Mouse (Mus musculus) midbrain, embryonic 15.5 days (tissue): ENCODE measurements at regions not wholly inside any gene's neighbourhood (a gene's known extent, or its start where the extent isn't known, plus 50 kb on each side); places are given as distances from the start of the nearest gene placed in this dataset.
A peak's percentile ranks its signal among the peaks of the same experiment; 100 is the strongest.

Source experiments
- ATAC-seq: fragments of 200-750 bp; cut with Nextera tagmentation; replicated peaks from 2 replicates; pipeline ENCODE4 v1.8.0; 2017; ENCODE audit warnings: moderate TSS enrichment
- H3K27ac ChIP-seq: fragments of 300-500 bp; sonication (generic); 2 replicates; pipeline ENCODE4 v1.5.1; 2015; ENCODE audit warnings: mild to moderate bottlenecking, inconsistent platforms
- H3K27me3 ChIP-seq: fragments of 300-500 bp; sonication (generic); replicated peaks from 2 replicates; pipeline ENCODE4 v1.6.1; 2015; ENCODE audit warnings: inconsistent platforms
- H3K36me3 ChIP-seq: fragments of 300-500 bp; sonication (generic); replicated peaks from 2 replicates; pipeline ENCODE4 v1.6.1; 2015; ENCODE audit warnings: inconsistent platforms
- H3K4me1 ChIP-seq: fragments of 300-500 bp; sonication (generic); 2 replicates; pipeline ENCODE4 v1.6.1; 2015; ENCODE audit warnings: inconsistent platforms
- H3K4me2 ChIP-seq: fragments of 300-500 bp; sonication (generic); 2 replicates; pipeline ENCODE4 v1.6.1; 2015; ENCODE audit warnings: inconsistent platforms, mild to moderate bottlenecking, moderate library complexity
- H3K4me3 ChIP-seq: fragments of 300-500 bp; sonication (generic); 2 replicates; pipeline ENCODE4 v1.5.1; 2015; ENCODE audit warnings: mild to moderate bottlenecking, inconsistent platforms
- H3K9ac ChIP-seq: fragments of 300-500 bp; sonication (generic); 2 replicates; pipeline ENCODE4 v1.6.1; 2015; ENCODE audit warnings: mild to moderate bottlenecking, inconsistent platforms
- H3K9me3 ChIP-seq: fragments of 300-500 bp; sonication (generic); 2 replicates; pipeline ENCODE4 v1.6.1; 2016; ENCODE audit warnings: inconsistent platforms
- WGBS: fragments of 180-500 bp; shearing (Covaris S2); methylation state at CpG from one replicate; pipeline ENCODE4 v1.1.7; 2015; ENCODE audit warnings: mixed read lengths; 5-methylcytosine and 5-hydroxymethylcytosine counted together

DNA sequence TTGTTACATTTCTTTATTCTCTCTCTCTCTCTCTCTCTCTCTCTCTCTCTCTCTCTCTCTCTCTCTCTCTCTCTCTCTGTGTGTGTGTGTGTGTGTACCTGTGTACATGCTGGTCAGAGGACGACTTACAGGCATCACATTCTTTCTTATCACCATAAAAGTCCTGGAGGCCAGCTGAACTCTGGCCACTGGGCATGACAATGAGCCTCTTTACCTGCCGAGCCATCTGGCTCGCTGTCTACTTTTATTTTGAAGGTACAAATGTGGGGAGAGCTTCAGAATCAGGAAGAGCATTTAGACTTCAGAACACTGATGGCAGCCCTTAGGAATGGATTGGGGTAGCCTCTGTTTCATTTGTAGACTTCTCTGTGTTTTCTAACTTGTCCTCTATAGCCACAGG lies 171.0 kb downstream of the Zfp36l1 start:
- Histone ChIP-seq H3K27me3 (no peaks in the 10 kb centered on the region), H3K36me3 (no peaks in the 10 kb centered on the region), H3K9me3 (no peaks in the 10 kb centered on the region), H3K9ac (no peak overlapping the region), H3K27ac (no peak overlapping the region), H3K4me2 (no peak overlapping the region), H3K4me1 (peaks cover 5% of the 10 kb centered on the region), H3K4me3 (no peak overlapping the region)
- no peak for ATAC-seq
- WGBS, result 52% methylated on average over 3 of the region's 3 CpGs

DNA sequence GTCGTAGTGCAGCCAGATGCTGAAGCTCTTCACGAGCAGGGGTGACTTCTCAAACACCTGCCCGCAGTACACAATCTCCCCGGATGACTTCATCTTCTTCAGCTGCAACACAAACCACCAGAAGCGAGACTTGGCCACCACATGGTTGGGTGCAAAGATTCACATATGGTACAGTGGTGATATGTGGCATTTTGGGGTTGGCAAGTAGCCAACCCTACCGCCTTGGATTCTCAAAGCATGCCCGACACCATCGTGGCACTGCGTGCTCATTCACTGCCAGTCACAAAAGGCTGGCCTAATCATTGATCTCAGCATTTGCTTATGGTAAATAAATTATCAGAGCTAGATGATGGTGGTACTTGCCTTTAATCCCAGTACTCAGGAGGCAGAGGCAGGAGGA lies 173.4 kb downstream of the Zfp36l1 start:
- no peak overlapping the region for H3K4me2 ChIP-seq
- no peak overlapping the region for H3K9ac ChIP-seq
- no peaks in the 10 kb centered on the region; the same call in 1 of the 2 replicates for H3K4me1 ChIP-seq
- ATAC-seq, result no peak
- no peaks in the 10 kb centered on the region for H3K27me3 ChIP-seq
- 95% methylated on average over 9 of the region's 9 CpGs for WGBS
- H3K27ac ChIP-seq, result no peak overlapping the region
- H3K4me3 ChIP-seq, result no peak overlapping the region
- H3K9me3 ChIP-seq, result no peaks in the 10 kb centered on the region
- no peaks in the 10 kb centered on the region for H3K36me3 ChIP-seq

- H3K27me3 ChIP-seq, result no peaks in the 10 kb centered on the region
- H3K9me3 ChIP-seq, result no peaks in the 10 kb centered on the region
- 93% methylated on average over 4 of the region's 4 CpGs for WGBS
- no peak for ATAC-seq
- no peaks in the 10 kb centered on the region for H3K36me3 ChIP-seq
- no peaks in the 10 kb centered on the region for H3K4me1 ChIP-seq
- H3K27ac ChIP-seq, result no peak overlapping the region
- H3K4me3 ChIP-seq, result no peak overlapping the region
- no peak overlapping the region for H3K4me2 ChIP-seq
- H3K9ac ChIP-seq, result no peak overlapping the region
Measured at GRCm38 (mm10) chr12:79937876-79938275, 174.9 kb downstream of the Zfp36l1 start.

DNA sequence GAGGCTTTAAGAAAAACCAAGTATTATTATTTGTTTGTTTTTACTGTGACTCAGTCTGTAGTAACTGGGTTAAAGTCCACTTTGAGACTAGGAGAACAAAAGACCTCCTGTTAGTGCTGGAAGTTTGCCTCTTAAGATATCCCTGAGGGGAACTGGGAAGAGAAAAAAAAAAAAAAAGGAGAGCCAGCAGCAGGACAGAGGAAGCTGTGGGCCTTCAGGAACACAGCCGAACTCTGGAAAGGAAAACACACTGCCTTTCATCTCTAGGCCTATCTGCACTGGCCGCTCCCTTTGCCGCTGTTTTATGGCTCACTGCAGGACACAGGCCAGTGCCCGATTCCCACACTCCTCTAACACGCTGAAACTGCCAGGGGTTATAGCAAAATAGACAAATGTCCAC lies 176.1 kb downstream of the Zfp36l1 start:
- no peak overlapping the region for H3K4me3 ChIP-seq
- 61% methylated on average over 5 of the region's 5 CpGs for WGBS

DNA sequence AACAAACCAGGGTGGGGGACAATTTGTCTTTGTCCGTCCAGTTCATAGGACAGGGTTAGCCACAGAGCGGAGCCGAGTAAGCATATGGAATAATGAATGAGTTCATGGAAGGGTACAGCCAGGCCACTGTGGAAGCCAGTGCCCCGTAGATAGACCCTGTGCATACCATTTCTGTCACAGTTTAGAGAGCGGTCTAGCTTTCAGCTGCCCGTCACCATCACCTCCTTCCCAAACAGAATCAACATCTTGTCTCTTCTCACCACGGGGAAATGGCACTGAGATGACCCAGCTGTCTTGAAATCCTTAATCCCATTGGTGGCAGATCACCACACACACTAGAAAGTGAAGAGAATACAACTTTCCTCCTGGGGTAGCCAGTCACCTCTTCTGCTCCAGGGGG lies 178.7 kb downstream of the Zfp36l1 start:
- H3K4me1 ChIP-seq, result no peaks in the 10 kb centered on the region
- no peak overlapping the region for H3K4me3 ChIP-seq
- H3K9me3 ChIP-seq, result no peaks in the 10 kb centered on the region
- H3K27ac ChIP-seq, result no peak overlapping the region
- H3K36me3 ChIP-seq, result no peaks in the 10 kb centered on the region
- no peak overlapping the region for H3K4me2 ChIP-seq
- 65% methylated on average over 7 of the region's 7 CpGs for WGBS
- H3K9ac ChIP-seq, result no peak overlapping the region
- no peaks in the 10 kb centered on the region for H3K27me3 ChIP-seq
- no peak for ATAC-seq

More for the DNA sequence above, 176.1 kb downstream of the Zfp36l1 start:
- no peak for ATAC-seq
- Histone ChIP-seq H3K4me2 (no peak overlapping the region), H3K9me3 (no peaks in the 10 kb centered on the region), H3K36me3 (no peaks in the 10 kb centered on the region), H3K9ac (no peak overlapping the region), H3K27ac (peak overlapping the region; percentile 30; the same call in 1 of the 2 replicates), H3K4me1 (no peaks in the 10 kb centered on the region), H3K27me3 (no peaks in the 10 kb centered on the region)

- WGBS, result 83% methylated on average over 7 of the region's 7 CpGs
- no peak overlapping the region for H3K4me2 ChIP-seq
- H3K4me3 ChIP-seq, result no peak overlapping the region
- no peaks in the 10 kb centered on the region for H3K27me3 ChIP-seq
- H3K9me3 ChIP-seq, result no peaks in the 10 kb centered on the region
- no peak overlapping the region for H3K27ac ChIP-seq
- peaks cover 8% of the 10 kb centered on the region; the same call in 1 of the 2 replicates for H3K4me1 ChIP-seq
- no peak overlapping the region for H3K9ac ChIP-seq
- ATAC-seq, result no peak
- H3K36me3 ChIP-seq, result no peaks in the 10 kb centered on the region
Measured at GRCm38 (mm10) chr12:79932905-79933304, 179.9 kb downstream of the Zfp36l1 start.

DNA sequence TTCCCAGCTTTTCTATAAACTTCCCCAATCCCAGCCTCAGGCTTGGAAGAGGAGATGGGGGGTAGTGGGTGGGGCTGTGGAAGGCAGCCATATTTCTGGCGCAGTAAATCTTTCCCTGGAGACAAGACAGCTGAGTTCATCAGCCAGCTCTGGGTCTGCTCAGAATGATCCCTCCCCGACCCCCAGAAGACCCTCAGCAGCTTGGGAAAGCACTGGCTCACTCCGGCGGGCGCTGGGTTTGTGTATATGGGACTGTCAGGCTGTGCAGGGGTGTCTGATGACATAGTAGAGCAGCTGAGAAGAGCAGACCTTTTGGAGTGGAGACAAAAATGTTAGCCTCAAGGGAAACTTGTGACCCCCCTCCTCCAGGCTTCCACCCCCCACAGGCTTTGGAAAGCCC lies 181.4 kb downstream of the Zfp36l1 start:
- no peak overlapping the region for H3K4me3 ChIP-seq
- H3K9ac ChIP-seq, result no peak overlapping the region
- 77% methylated on average over 5 of the region's 5 CpGs for WGBS
- peaks cover 19% of the 10 kb centered on the region for H3K4me1 ChIP-seq
- no peaks in the 10 kb centered on the region for H3K9me3 ChIP-seq
- H3K36me3 ChIP-seq, result no peaks in the 10 kb centered on the region
- H3K4me2 ChIP-seq, result no peak overlapping the region
- no peaks in the 10 kb centered on the region for H3K27me3 ChIP-seq
- no peak for ATAC-seq
- H3K27ac ChIP-seq, result no peak overlapping the region

DNA sequence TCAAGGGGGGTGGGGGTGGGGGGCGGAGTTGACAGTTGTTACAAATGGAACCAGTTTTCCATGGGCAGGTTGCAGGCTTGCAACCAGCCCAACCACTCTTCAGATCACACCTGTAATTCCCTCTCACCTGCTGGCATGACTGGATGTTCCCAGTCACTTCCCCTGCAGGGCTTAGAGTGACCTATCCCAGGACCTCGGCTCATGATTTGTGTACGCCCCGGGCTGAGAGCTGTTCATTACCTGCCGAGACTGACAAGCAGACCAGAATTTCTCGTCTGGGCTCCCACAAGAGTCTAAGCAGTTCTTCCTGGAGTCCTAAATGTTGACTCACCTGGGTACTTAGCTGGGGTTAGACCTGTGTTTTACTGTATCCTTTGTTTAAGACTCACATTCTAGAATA lies 183.0 kb downstream of the Zfp36l1 start:
- H3K27me3 ChIP-seq, result no peaks in the 10 kb centered on the region
- peaks cover 35% of the 10 kb centered on the region for H3K4me1 ChIP-seq
- no peak for ATAC-seq
- no peaks in the 10 kb centered on the region for H3K9me3 ChIP-seq
- no peaks in the 10 kb centered on the region for H3K36me3 ChIP-seq
- H3K4me2 ChIP-seq, result no peak overlapping the region
- no peak overlapping the region for H3K4me3 ChIP-seq
- 94% methylated on average over 6 of the region's 6 CpGs for WGBS
- no peak overlapping the region for H3K27ac ChIP-seq
- H3K9ac ChIP-seq, result no peak overlapping the region

- Histone ChIP-seq H3K4me3 (no peak overlapping the region), H3K9me3 (no peaks in the 10 kb centered on the region), H3K4me1 (peaks cover 44% of the 10 kb centered on the region), H3K9ac (no peak overlapping the region), H3K27ac (no peak overlapping the region), H3K27me3 (no peaks in the 10 kb centered on the region), H3K36me3 (no peaks in the 10 kb centered on the region), H3K4me2 (no peak overlapping the region)
- ATAC-seq, result no peak
- WGBS, result 53% methylated on average over 6 of the region's 6 CpGs
Measured at GRCm38 (mm10) chr12:79928739-79929380, 184.0 kb downstream of the Zfp36l1 start.

GRCm38 (mm10) chr12:79928298-79928697 lies 184.5 kb downstream of the Zfp36l1 start:
- ATAC-seq, result no peak

GRCm38 (mm10) chr12:79925704-79926588 lies 186.9 kb downstream of the Zfp36l1 start:
- peak overlapping the region; percentile 36 for H3K4me2 ChIP-seq
- H3K4me1 ChIP-seq, result peaks cover 55% of the 10 kb centered on the region
- WGBS, result 4% methylated on average over 6 of the region's 6 CpGs
- peak overlapping the region; percentile 31 for H3K9ac ChIP-seq
- H3K4me3 ChIP-seq, result no peak overlapping the region
- no peaks in the 10 kb centered on the region for H3K36me3 ChIP-seq
- peak overlapping the region; percentile 91 for H3K27ac ChIP-seq
- H3K27me3 ChIP-seq, result no peaks in the 10 kb centered on the region
- peak; percentile 21 for ATAC-seq
- H3K9me3 ChIP-seq, result no peaks in the 10 kb centered on the region

More at GRCm38 (mm10) chr12:79928298-79928697, 184.5 kb downstream of the Zfp36l1 start:
- WGBS, result 35% methylated on average over 4 of the region's 4 CpGs
- Histone ChIP-seq H3K9me3 (no peaks in the 10 kb centered on the region), H3K9ac (no peak overlapping the region), H3K27me3 (no peaks in the 10 kb centered on the region), H3K27ac (no peak overlapping the region), H3K4me2 (no peak overlapping the region), H3K4me1 (peaks cover 44% of the 10 kb centered on the region), H3K4me3 (no peak overlapping the region), H3K36me3 (no peaks in the 10 kb centered on the region)

DNA sequence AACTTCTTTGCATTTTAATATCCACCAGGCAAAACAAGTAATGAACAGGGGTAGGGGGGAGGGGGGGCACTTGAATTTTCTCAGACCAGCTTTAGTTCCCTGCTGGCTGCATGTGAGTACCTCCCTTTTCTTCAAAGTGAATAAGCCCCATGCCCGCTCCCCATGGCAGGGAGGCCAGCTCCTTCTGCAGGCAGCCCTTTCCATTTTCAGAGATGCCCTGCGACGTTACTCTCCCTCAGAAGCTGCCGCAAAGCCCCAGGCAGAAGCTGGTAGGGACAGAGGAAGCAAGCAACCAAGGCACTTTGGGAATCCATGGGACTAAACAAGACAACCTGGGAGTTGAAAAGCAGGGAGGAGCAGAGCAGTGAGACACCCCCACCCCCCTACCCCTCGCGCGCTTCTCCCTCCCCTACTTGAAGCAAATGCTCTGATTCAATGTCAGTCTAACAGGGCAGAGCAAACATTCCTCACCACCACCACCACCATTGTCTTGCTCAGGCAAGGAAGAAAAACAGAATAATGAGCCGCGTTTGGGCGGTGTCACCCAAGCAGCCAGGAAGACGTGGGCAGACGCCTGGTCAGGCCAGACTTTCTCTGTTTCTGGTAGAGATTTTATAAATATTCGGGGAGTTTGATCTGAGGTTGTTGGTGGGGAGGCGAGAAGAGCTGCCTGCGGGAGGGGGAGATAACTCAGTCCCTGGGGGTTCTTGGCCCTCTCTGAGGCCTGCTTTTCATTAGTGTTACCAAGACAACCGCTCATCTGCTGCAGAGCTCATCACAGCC lies 187.7 kb downstream of the Zfp36l1 start:
- Histone ChIP-seq H3K9ac (peak overlapping the region; percentile 31), H3K4me1 (peaks cover 58% of the 10 kb centered on the region), H3K27me3 (no peaks in the 10 kb centered on the region), H3K4me3 (no peak overlapping the region), H3K36me3 (no peaks in the 10 kb centered on the region), H3K9me3 (no peaks in the 10 kb centered on the region), H3K4me2 (peak overlapping the region; percentile 36), H3K27ac (peak overlapping the region; percentile 91)
- WGBS, result 2% methylated on average over 16 of the region's 16 CpGs
- ATAC-seq, result peak; percentile 88
